Mouse (Mus musculus): ENCODE measurements at regions not wholly inside any gene's neighbourhood (a gene's known extent, or its start where the extent isn't known, plus 50 kb on each side); places are given as distances from the start of the nearest gene placed in this dataset.

GRCm38 (mm10) chr13:46350075-46350747 is 68.0 kb upstream of the Rbm24 start:
- peak; percentile 66 to 76 for DNase-seq (ENCODE audit: low spot score in 2 of 2)

GRCm38 (mm10) chr13:46355306-46355705 is 62.9 kb upstream of the Rbm24 start:
- no peak for DNase-seq (ENCODE audit: low spot score in 2 of 2)

GRCm38 (mm10) chr13:46355975-46356374 is 62.3 kb upstream of the Rbm24 start:
- no peak for DNase-seq (ENCODE audit: low spot score in 2 of 2)

- DNase-seq (ENCODE audit: low spot score in 2 of 2) = no peak
Measured at GRCm38 (mm10) chr13:46357037-46357436, 61.2 kb upstream of the Rbm24 start.

- no peak for DNase-seq (ENCODE audit: low spot score in 2 of 2)
Measured at GRCm38 (mm10) chr13:46360495-46361120, 57.6 kb upstream of the Rbm24 start.

- DNase-seq (ENCODE audit: low spot score in 2 of 2) = peak; percentile 40 to 74
Measured at GRCm38 (mm10) chr13:46363456-46364201, 54.6 kb upstream of the Rbm24 start.

- no peak for DNase-seq (ENCODE audit: low spot score in 2 of 2)
Measured at GRCm38 (mm10) chr13:46364202-46364912, 53.9 kb upstream of the Rbm24 start.

GRCm38 (mm10) chr13:46365292-46365691 is 52.9 kb upstream of the Rbm24 start:
- DNase-seq (ENCODE audit: low spot score in 2 of 2) = no peak

All from frontal cortex, postnatal 36 days (tissue).